Mouse (Mus musculus) c-Kit-positive CD71-negative TER-119-negative erythroid progenitor cells, embryonic 14.5 days (primary cell): ENCODE data around the gene Smad3.

Experiments
- DNase-seq: peaks from one replicate; pipeline ENCODE4 v3.0.0-alpha.2; 2013; ENCODE audit warnings: low read depth

Smad3 gene

GRCm38 (mm10) chr9:63745821-63746632, 11.8 kb downstream of the Smad3 start:
- no peak for DNase-seq

GRCm38 (mm10) chr9:63744595-63744994, 13.2 kb downstream of the Smad3 start:
- no peak for DNase-seq

- no peak for DNase-seq
Measured at GRCm38 (mm10) chr9:63743775-63744174, 14.0 kb downstream of the Smad3 start.

- no peak for DNase-seq
Measured at GRCm38 (mm10) chr9:63742887-63743660, 14.7 kb downstream of the Smad3 start.

GRCm38 (mm10) chr9:63742318-63742717, 15.5 kb downstream of the Smad3 start:
- DNase-seq: no peak

- DNase-seq: no peak
Measured at GRCm38 (mm10) chr9:63741792-63742191, 16.0 kb downstream of the Smad3 start.

- no peak for DNase-seq
Measured at GRCm38 (mm10) chr9:63740320-63740841, 17.4 kb downstream of the Smad3 start.

GRCm38 (mm10) chr9:63738830-63739229, 19.0 kb downstream of the Smad3 start:
- no peak for DNase-seq

- DNase-seq: peak; percentile 61
Measured at GRCm38 (mm10) chr9:63738086-63738701, 19.6 kb downstream of the Smad3 start.

- DNase-seq: peak; percentile 63
Measured at GRCm38 (mm10) chr9:63737426-63737931, 20.3 kb downstream of the Smad3 start.

- no peak for DNase-seq
Measured at GRCm38 (mm10) chr9:63734261-63734660, 23.5 kb downstream of the Smad3 start.

- no peak for DNase-seq
Measured at GRCm38 (mm10) chr9:63732700-63733099, 25.1 kb downstream of the Smad3 start.

- DNase-seq: no peak
Measured at GRCm38 (mm10) chr9:63731114-63731828, 26.5 kb downstream of the Smad3 start.

GRCm38 (mm10) chr9:63728969-63729368, 28.8 kb downstream of the Smad3 start:
- no peak for DNase-seq

- no peak for DNase-seq
Measured at GRCm38 (mm10) chr9:63727070-63727469, 30.7 kb downstream of the Smad3 start.

GRCm38 (mm10) chr9:63726088-63727010, 31.4 kb downstream of the Smad3 start:
- peak; percentile 61 for DNase-seq

GRCm38 (mm10) chr9:63724750-63725149, 33.0 kb downstream of the Smad3 start:
- DNase-seq: no peak

- DNase-seq: no peak
Measured at GRCm38 (mm10) chr9:63722918-63723317, 34.9 kb downstream of the Smad3 start.

- no peak for DNase-seq
Measured at GRCm38 (mm10) chr9:63722350-63722749, 35.4 kb downstream of the Smad3 start.

GRCm38 (mm10) chr9:63721573-63722275, 36.1 kb downstream of the Smad3 start:
- DNase-seq: peak; percentile 60
